Mouse (Mus musculus) MEL (cell line): ENCODE measurements around the gene Dnaaf3. TPM values are rescaled to one million over a fixed set of nuclear protein-coding genes. Genes with fewer than 3 reads are reported as not detected.

Source experiments
- DNase-seq: peaks from one replicate; pipeline ENCODE4 v3.0.0; 2011; ENCODE audit warnings: low read depth, low spot score
- H3K27ac ChIP-seq: 2 replicates; pipeline ENCODE4 v1.5.1; 2012; ENCODE audit warnings: low read depth, mild to moderate bottlenecking, control low read depth, low read length, moderate library complexity; ENCODE audit not compliant: control insufficient read depth
- H3K27me3 ChIP-seq, 2 experiments: fragments of 150-350 bp in 1 of 2; sonication (generic) in 1 of 2; 2 replicates each; pipeline ENCODE4 v1.6.1; 2012; ENCODE audit warnings: low read length in 2 of 2, mild to moderate bottlenecking in 2 of 2, improper control_type of control experiment in 1 of 2, moderate library complexity in 1 of 2; ENCODE audit not compliant: insufficient read depth in 2 of 2, control insufficient read depth in 1 of 2
- H3K36me3 ChIP-seq, 2 experiments: 2 replicates each; pipeline ENCODE4 v1.6.1; 2012 to 2014; ENCODE audit warnings: low read length in 2 of 2, improper control_type of control experiment in 1 of 2, inconsistent platforms in 1 of 2, mild to moderate bottlenecking in 1 of 2; ENCODE audit not compliant: insufficient read depth in 2 of 2, control insufficient read depth in 1 of 2
- H3K4me1 ChIP-seq, 2 experiments: fragments of 150-350 bp in 1 of 2; sonication (generic) in 1 of 2; 2 replicates each; pipeline ENCODE4 v1.6.1; 2012; ENCODE audit warnings: low read length in 2 of 2, improper control_type of control experiment in 1 of 2, mild to moderate bottlenecking in 1 of 2; ENCODE audit not compliant: insufficient read depth in 2 of 2, control insufficient read depth in 1 of 2
- H3K4me3 ChIP-seq, 2 experiments: fragments of 150-350 bp in 1 of 2; sonication (generic) in 1 of 2; 2 replicates each; pipeline ENCODE4 v1.5.1; 2012; ENCODE audit warnings: low read depth in 2 of 2, low read length in 2 of 2, mild to moderate bottlenecking in 2 of 2, moderate library complexity in 2 of 2, control low read depth in 1 of 2, improper control_type of control experiment in 1 of 2; ENCODE audit not compliant: control insufficient read depth in 1 of 2, insufficient read depth in 1 of 2
- H3K79me2 ChIP-seq: 2 replicates; pipeline ENCODE4 v1.6.1; 2012; ENCODE audit warnings: mild to moderate bottlenecking, low read length, moderate library complexity; ENCODE audit not compliant: control insufficient read depth, poor library complexity, insufficient read depth
- H3K9ac ChIP-seq: 2 replicates; pipeline ENCODE4 v1.6.1; 2012; ENCODE audit warnings: low read depth, mild to moderate bottlenecking, control low read depth, low read length, moderate library complexity; ENCODE audit not compliant: control insufficient read depth, poor library complexity, severe bottlenecking
- H3K9me3 ChIP-seq: fragments of 150-350 bp; sonication (generic); replicated peaks from 2 replicates; pipeline ENCODE4 v1.6.1; 2012; ENCODE audit warnings: mild to moderate bottlenecking, low read length, improper control_type of control experiment, moderate library complexity; ENCODE audit not compliant: insufficient read depth
- BHLHE40 ChIP-seq: IDR thresholded peaks from 2 replicates; pipeline ENCODE4 v1.6.1; 2012; ENCODE audit warnings: low read depth, mild to moderate bottlenecking, inconsistent platforms, low read length, improper control_type of control experiment, borderline replicate concordance
- CTCF ChIP-seq, 3 experiments: IDR thresholded peaks in 2 of 3; conservative IDR thresholded peaks in 1 of 3; 2 replicates each; pipeline ENCODE4 v1.5.1; 2011 to 2012; ENCODE audit warnings: low read length in 3 of 3, low read depth in 2 of 3, mild to moderate bottlenecking in 2 of 3, improper control_type of control experiment in 1 of 3, inconsistent platforms in 1 of 3, mixed read lengths in 1 of 3, moderate library complexity in 1 of 3; ENCODE audit not compliant: control insufficient read depth in 1 of 3, insufficient read depth in 1 of 3, poor library complexity in 1 of 3, severe bottlenecking in 1 of 3
- EP300 ChIP-seq, 2 experiments: IDR thresholded peaks; 2 replicates each; pipeline ENCODE4 v1.6.1; 2011; ENCODE audit warnings: improper control_type of control experiment in 2 of 2, low read length in 2 of 2, low read depth in 1 of 2, mild to moderate bottlenecking in 1 of 2
- GABPA ChIP-seq: IDR thresholded peaks from 2 replicates; pipeline ENCODE4 v1.6.1; 2012; ENCODE audit warnings: low read depth, mild to moderate bottlenecking, inconsistent platforms, low read length, improper control_type of control experiment, moderate library complexity
- HCFC1 ChIP-seq: IDR thresholded peaks from 2 replicates; pipeline ENCODE4 v1.6.1; 2012; ENCODE audit warnings: low read depth, mild to moderate bottlenecking, inconsistent platforms, low read length, improper control_type of control experiment, moderate library complexity
- JUND ChIP-seq: IDR thresholded peaks from 2 replicates; pipeline ENCODE4 v1.6.1; 2011; ENCODE audit warnings: low read depth, mild to moderate bottlenecking, improper control_type of control experiment, low read length
- KAT2A ChIP-seq: conservative IDR thresholded peaks from 2 replicates; pipeline ENCODE4 v1.6.1; 2012; ENCODE audit warnings: low read depth, low read length, improper control_type of control experiment, inconsistent platforms
- MAX ChIP-seq: IDR thresholded peaks from 2 replicates; pipeline ENCODE4 v1.6.1; 2011; ENCODE audit warnings: low read length, improper control_type of control experiment
- MEF2A ChIP-seq: IDR thresholded peaks from 2 replicates; pipeline ENCODE4 v1.6.1; 2014; ENCODE audit warnings: low read depth, mild to moderate bottlenecking, inconsistent platforms, low read length, improper control_type of control experiment; ENCODE audit not compliant: poor library complexity, insufficient replicate concordance, severe bottlenecking; ENCODE audit errors: extremely low read depth
- MYC ChIP-seq: IDR thresholded peaks from 2 replicates; pipeline ENCODE4 v1.6.1; 2011; ENCODE audit warnings: low read depth, mild to moderate bottlenecking, low read length, improper control_type of control experiment, moderate library complexity
- NRF1 ChIP-seq: IDR thresholded peaks from 2 replicates; pipeline ENCODE4 v1.6.1; 2014; ENCODE audit warnings: low read depth, mild to moderate bottlenecking, inconsistent platforms, low read length, improper control_type of control experiment, moderate library complexity; ENCODE audit not compliant: poor library complexity, insufficient read depth, severe bottlenecking
- POLR2A ChIP-seq, 2 experiments: IDR thresholded peaks; 2 replicates each; pipeline ENCODE4 v1.6.1; 2011 to 2012; ENCODE audit warnings: low read length in 2 of 2, mild to moderate bottlenecking in 2 of 2, control low read depth in 1 of 2, improper control_type of control experiment in 1 of 2, low read depth in 1 of 2, moderate library complexity in 1 of 2; ENCODE audit not compliant: control insufficient read depth in 1 of 2, insufficient read depth in 1 of 2, poor library complexity in 1 of 2
- POLR2AphosphoS2 ChIP-seq: IDR thresholded peaks from 2 replicates; pipeline ENCODE4 v1.6.1; 2011; ENCODE audit warnings: low read length, improper control_type of control experiment
- RAD21 ChIP-seq: IDR thresholded peaks from 2 replicates; pipeline ENCODE4 v1.6.1; 2011; ENCODE audit warnings: mild to moderate bottlenecking, low read depth, low read length, improper control_type of control experiment
- RCOR1 ChIP-seq: IDR thresholded peaks from 2 replicates; pipeline ENCODE4 v1.6.1; 2012; ENCODE audit warnings: low read depth, mild to moderate bottlenecking, inconsistent platforms, low read length, improper control_type of control experiment
- SIN3A ChIP-seq: IDR thresholded peaks from 2 replicates; pipeline ENCODE4 v1.6.1; 2012; ENCODE audit warnings: low read length, improper control_type of control experiment, inconsistent platforms
- UBTF ChIP-seq: IDR thresholded peaks from 2 replicates; pipeline ENCODE4 v1.6.1; 2012; ENCODE audit warnings: low read depth, mild to moderate bottlenecking, inconsistent platforms, low read length, improper control_type of control experiment, moderate library complexity, borderline replicate concordance; ENCODE audit not compliant: insufficient read depth
- USF2 ChIP-seq, 2 experiments: IDR thresholded peaks; 2 replicates each; pipeline ENCODE4 v1.6.1; 2011 to 2012; ENCODE audit warnings: improper control_type of control experiment in 2 of 2, low read length in 2 of 2, borderline replicate concordance in 1 of 2, inconsistent platforms in 1 of 2, low read depth in 1 of 2, mild to moderate bottlenecking in 1 of 2; ENCODE audit not compliant: insufficient read depth in 1 of 2
- ZC3H11A ChIP-seq: IDR thresholded peaks from 2 replicates; pipeline ENCODE4 v1.6.1; 2012; ENCODE audit warnings: low read depth, mild to moderate bottlenecking, inconsistent platforms, low read length, improper control_type of control experiment
- ZKSCAN1 ChIP-seq: IDR thresholded peaks from 2 replicates; pipeline ENCODE4 v1.6.1; 2012; ENCODE audit warnings: low read depth, mild to moderate bottlenecking, inconsistent platforms, low read length, improper control_type of control experiment, moderate library complexity
- ZMIZ1 ChIP-seq: IDR thresholded peaks from 2 replicates; pipeline ENCODE4 v1.6.1; 2012; ENCODE audit warnings: low read depth, mild to moderate bottlenecking, inconsistent platforms, low read length, improper control_type of control experiment, moderate library complexity
- ZNF384 ChIP-seq: IDR thresholded peaks from 2 replicates; pipeline ENCODE4 v1.6.1; 2012; ENCODE audit warnings: low read depth, mild to moderate bottlenecking, inconsistent platforms, low read length, improper control_type of control experiment
- polyA plus RNA-seq, 2 experiments: library from polyadenylated mRNA; stranded (reverse) in 1 of 2; unstranded in 1 of 2; fragments of >175 nt in 1 of 2; fragments of >200 nt in 1 of 2; gene quantifications; 2 replicates each; pipeline versions ENCODE4 v1.2.1 to v1.2.4; 2012; ENCODE audit warnings: low replicate concordance in 2 of 2, low read depth in 1 of 2; ENCODE audit not compliant: insufficient read length in 2 of 2, insufficient read depth in 1 of 2, missing spikeins in 1 of 2
- total RNA-seq: library from RNA; depleted of rRNA; stranded (reverse); fragments of 300-350 nt; gene quantifications from 2 replicates; pipeline ENCODE4 v1.2.3, GENCODE M21; 2012

Gene Dnaaf3
- total and polyA plus RNA-seq, 3 experiments: 0.73 to 2.9 TPM; not detected in 1

GRCm38 (mm10) chr7:4542013-4542412 is 9.8 kb upstream of the Dnaaf3 start:
- Histone ChIP-seq H3K9ac (no peak overlapping the region), H3K9me3 (no peaks in the 10 kb centered on the region), H3K27me3 (peaks cover 0 to 6% of the 10 kb centered on the region in 2 experiments; a peak in 3 of 4 replicates), H3K4me3 (no peak overlapping the region), H3K27ac (no peak overlapping the region), H3K36me3 (no peaks in the 10 kb centered on the region), H3K4me1 (no peaks in the 10 kb centered on the region), H3K79me2 (no peaks in the 10 kb centered on the region)
- no peak for DNase-seq
- TF ChIP-seq RCOR1: no peak

- no peaks in the 10 kb centered on the region for H3K79me2 ChIP-seq
- no peak overlapping the region for H3K27ac ChIP-seq
- no peak overlapping the region for H3K4me3 ChIP-seq
- DNase-seq: no peak
- no peaks in the 10 kb centered on the region for H3K9me3 ChIP-seq
- TF ChIP-seq POLR2AphosphoS2 (no peak), CTCF (IDR thresholded peaks at IDR 0.05 in 2 of 3, conservative IDR thresholded peaks at IDR 0.05 in 1 of 3; ENCODE audit: control insufficient read depth in 1 of 3, insufficient read depth in 1 of 3, low read depth in 2 of 3, low read length in 3 of 3, poor library complexity in 1 of 3, severe bottlenecking in 1 of 3) (peak in 2 of 3 experiments; percentile 5 to 27; a peak in 2 of 6 replicates)
- peaks cover 0 to 6% of the 10 kb centered on the region in 2 experiments; a peak in 3 of 4 replicates for H3K27me3 ChIP-seq
- no peak overlapping the region for H3K9ac ChIP-seq
- H3K36me3 ChIP-seq: no peaks in the 10 kb centered on the region
- H3K4me1 ChIP-seq: no peaks in the 10 kb centered on the region
Observed at GRCm38 (mm10) chr7:4541344-4541743, 9.1 kb upstream of the Dnaaf3 start.

- Histone ChIP-seq H3K4me1 (no peaks in the 10 kb centered on the region), H3K79me2 (no peaks in the 10 kb centered on the region), H3K36me3 (no peaks in the 10 kb centered on the region), H3K9ac (no peak overlapping the region), H3K27ac (no peak overlapping the region), H3K4me3 (no peak overlapping the region), H3K27me3 (peaks cover 5 to 11% of the 10 kb centered on the region in 2 experiments; a peak in 3 of 4 replicates), H3K9me3 (no peaks in the 10 kb centered on the region)
- no peak for DNase-seq
- TF ChIP-seq NRF1: no peak
- no peak for TF ChIP-seq SIN3A
- no peak for TF ChIP-seq USF2 (IDR thresholded peaks at IDR 0.05; ENCODE audit: borderline replicate concordance in 1 of 2, insufficient read depth in 1 of 2, low read depth in 1 of 2, low read length in 2 of 2)
- no peak for TF ChIP-seq MAX
- TF ChIP-seq MYC: no peak
- no peak for TF ChIP-seq ZNF384
- TF ChIP-seq RAD21: no peak
- no peak for TF ChIP-seq ZC3H11A
- TF ChIP-seq KAT2A: no peak
- TF ChIP-seq EP300 (IDR thresholded peaks at IDR 0.05; ENCODE audit: low read depth in 1 of 2, low read length in 2 of 2): no peak
- no peak for TF ChIP-seq ZMIZ1
- no peak for TF ChIP-seq GABPA
- no peak for TF ChIP-seq BHLHE40
- no peak for TF ChIP-seq MEF2A
- TF ChIP-seq POLR2A (IDR thresholded peaks at IDR 0.05; ENCODE audit: control insufficient read depth in 1 of 2, insufficient read depth in 1 of 2, low read depth in 1 of 2, low read length in 2 of 2, poor library complexity in 1 of 2): no peak
- no peak for TF ChIP-seq RCOR1
- TF ChIP-seq ZKSCAN1: no peak
- TF ChIP-seq JUND: no peak
- no peak for TF ChIP-seq UBTF
- no peak for TF ChIP-seq HCFC1
Observed at GRCm38 (mm10) chr7:4539019-4539418, 6.8 kb upstream of the Dnaaf3 start.
